Mouse (Mus musculus) liver, adult 2 months (tissue): ENCODE measurements around the gene Nrxn3.

Source experiments
- CTCF ChIP-seq: fragments of 200-500 bp; IDR thresholded peaks from 2 replicates; pipeline ENCODE4 v1.5.1; 2011; ENCODE audit warnings: low read depth, low read length, control low read depth
- POLR2A ChIP-seq: fragments of 200-500 bp; IDR thresholded peaks from 2 replicates; pipeline ENCODE4 v1.6.1; 2011; ENCODE audit warnings: low read length, control low read depth; ENCODE audit not compliant: insufficient read depth; ENCODE audit errors: extremely low read depth

- no peak for TF ChIP-seq CTCF
- TF ChIP-seq POLR2A = no peak
Measured at GRCm38 (mm10) chr12:90142011-90142410, 1419.3 kb downstream of the Nrxn3 start.
